Mouse (Mus musculus) adrenal gland, postnatal 25 days (tissue): Measurements from ENCODE around the gene Scamp1. TPM values are rescaled to one million over a fixed set of nuclear protein-coding genes. Genes with fewer than 3 reads are reported as not detected.
A peak's percentile ranks its signal among the peaks of the same experiment; 100 is the strongest.

ENCODE experiments used
- DNase-seq: peaks from one replicate; pipeline ENCODE4 v3.0.0; 2021; ENCODE audit warnings: mixed read lengths
- total RNA-seq: library from RNA; stranded (reverse); gene quantifications from 2 replicates; pipeline ENCODE4 v1.2.3, GENCODE M21; 2021

Gene Scamp1
- total RNA-seq, 1 experiment from 2014 or later = 58.7 TPM

DNA sequence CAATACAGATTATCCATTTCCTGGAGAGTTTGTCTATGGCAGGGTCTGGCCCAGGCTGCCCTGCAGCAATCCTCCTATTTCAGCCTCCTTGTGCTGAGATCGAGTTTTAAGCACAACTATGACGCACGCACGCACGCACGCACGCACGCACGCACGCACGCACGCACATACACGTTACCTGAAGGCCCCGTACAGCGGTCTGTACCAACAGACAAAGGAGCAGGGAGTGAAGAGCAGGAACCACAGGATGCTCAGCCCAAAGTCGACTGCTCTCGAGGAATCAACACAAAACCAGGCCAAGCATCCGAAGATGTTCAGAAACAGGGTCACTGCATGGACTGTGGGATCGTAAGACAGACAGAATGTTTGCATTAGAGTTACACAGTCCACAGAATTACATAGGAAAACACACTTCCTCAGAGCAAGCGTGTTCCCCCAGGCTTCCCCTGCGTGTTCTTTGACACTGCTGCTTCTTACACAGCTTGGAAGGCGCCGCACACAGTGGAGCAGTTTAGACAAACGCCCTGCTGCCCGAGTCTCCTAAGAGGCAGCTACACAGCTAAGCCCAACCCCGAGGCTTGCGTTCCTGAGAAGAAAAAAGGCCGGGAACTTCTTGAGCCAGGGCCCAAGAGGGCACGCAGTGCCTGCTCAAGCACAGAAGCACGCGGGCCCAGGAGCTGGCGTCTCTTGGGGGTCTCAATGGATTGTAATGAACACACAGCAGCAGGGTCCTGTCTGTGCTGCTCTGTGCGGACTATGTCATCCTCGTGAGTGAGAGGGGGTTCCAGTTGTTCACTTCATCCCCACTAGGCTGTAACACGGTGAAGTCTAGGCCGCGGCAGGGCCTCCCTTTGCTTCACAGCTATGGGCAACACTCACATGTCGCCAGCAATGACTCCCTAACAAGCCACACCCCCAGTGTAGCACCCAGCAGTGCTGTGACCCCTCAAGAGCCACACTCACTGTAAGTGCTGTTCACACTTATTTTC, 60.6 kb downstream of the Scamp1 start:
- no peak for DNase-seq

DNA sequence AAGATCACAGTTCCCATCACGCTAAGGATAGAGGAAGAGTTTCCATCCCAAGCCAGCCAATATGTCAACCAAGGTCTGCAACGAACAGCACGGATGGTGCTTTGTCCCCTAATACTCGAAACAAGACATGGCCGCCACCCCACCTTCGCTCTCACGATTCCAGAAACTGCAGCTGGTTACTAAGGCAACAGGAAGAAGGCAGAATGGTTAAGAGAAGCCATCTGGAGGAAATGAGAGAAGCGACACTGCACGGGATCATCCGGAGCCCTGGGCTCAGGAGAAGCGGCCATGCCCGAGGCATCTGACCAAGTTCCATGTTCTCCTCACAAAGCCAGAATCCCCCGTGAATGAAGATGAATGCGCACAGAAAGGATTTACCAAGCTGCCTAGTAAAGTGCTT, 62.0 kb downstream of the Scamp1 start:
- DNase-seq = no peak

GRCm38 (mm10) chr13:94212716-94213115, 72.9 kb downstream of the Scamp1 start:
- no peak for DNase-seq

DNA sequence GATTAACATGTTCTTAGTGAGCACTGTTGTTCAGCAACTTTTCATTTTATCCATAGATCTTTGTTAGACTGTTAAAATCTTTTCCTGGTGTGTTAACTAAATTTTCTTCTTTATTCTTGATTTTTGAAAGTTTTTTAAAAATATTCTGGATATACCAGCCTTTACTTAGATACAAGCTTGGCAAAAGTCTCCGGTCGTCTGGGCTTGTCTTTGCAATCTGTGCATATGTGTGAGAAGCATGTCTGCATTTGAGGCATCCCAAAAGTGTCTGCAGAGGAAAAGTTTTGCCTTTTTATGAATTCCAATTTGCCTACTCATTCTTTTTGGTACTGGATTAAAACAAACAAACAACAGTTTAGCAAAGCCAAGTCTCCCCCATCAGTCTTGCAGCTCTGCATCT, 73.5 kb downstream of the Scamp1 start:
- DNase-seq = no peak

DNA sequence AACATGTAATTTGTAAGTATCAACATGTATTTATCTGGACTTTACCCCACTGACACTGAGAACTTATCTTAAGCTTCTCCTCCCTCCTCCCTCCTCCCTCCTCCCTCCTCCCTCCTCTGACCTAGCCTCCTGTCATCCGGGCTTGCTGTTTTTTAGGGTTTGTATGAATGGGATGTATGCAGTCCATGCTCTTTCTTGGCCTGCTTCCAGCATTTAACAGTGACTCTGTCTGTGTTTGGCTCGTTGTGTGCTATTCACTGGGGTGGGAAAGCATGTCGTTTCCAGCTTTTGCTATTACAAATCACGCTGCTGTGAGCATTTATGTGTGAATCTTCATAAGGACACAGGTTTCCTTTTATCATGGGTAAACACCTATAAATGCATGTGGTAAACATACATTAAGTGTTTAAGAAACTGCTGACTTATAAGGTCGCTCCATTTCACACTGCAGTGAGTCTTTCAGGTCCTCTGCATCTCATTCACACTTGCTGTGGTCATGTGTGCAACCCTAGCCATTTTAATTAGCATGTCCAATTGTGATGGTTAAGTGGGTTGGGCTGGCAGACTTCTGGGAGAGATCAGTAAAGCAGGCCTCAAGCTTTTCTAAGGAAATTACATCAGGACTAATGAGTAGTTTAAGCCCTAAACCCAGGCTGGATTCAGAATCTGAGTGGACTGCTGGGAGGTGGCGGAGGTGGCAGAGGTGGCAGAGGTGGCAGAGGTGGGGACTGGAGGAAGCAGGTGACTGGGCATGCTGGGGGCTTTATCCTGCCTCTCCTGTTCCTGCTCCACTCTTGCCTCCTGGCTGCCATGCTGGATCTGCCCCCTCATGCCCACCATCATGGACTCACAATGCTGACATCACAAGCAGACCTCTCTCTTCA, 74.2 kb downstream of the Scamp1 start:
- DNase-seq = no peak

DNA sequence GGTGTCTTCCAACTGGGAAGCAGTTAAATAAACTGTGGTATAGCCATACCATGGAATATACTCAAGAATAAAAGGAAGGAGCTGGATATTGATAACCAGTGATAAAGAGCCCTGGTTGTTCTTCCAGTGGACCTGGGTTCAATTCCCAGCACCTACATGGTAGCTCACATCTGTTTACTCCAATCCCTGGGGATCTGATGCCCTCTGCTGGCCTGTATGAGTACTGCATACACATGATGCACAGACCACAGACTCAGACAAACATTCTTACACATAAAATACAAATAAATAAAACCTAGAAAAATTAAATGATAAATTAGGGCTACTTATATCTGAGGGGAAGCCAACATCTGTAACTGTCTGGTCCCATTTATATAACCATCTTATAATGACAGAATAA, 76.8 kb downstream of the Scamp1 start:
- no peak for DNase-seq

- no peak for DNase-seq
These were observed 77.7 kb downstream of the Scamp1 start for GRCm38 (mm10) chr13:94207973-94208372.

DNA sequence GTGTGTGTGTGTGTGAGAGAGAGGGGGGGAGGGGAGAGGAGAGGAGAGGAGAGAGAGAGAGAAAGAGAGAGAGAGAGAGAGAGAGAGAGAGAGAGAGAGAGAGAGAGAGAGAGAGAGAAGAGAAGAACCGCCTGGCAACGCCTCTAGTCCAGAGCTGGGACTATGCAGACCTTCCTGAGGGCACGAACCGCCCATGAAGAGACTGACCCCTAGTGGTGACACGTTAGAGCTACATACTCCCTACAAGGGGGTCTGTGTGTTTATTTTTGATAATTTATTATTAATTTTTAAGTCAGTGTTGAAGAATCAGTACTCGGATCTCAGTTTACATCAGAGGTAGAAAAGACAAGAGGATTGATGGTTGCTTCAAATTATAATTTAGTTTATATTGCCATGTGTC, 80.4 kb downstream of the Scamp1 start:
- DNase-seq = peak; percentile 46

- DNase-seq = no peak
These were observed 85.8 kb downstream of the Scamp1 start for GRCm38 (mm10) chr13:94199829-94200228.

DNA sequence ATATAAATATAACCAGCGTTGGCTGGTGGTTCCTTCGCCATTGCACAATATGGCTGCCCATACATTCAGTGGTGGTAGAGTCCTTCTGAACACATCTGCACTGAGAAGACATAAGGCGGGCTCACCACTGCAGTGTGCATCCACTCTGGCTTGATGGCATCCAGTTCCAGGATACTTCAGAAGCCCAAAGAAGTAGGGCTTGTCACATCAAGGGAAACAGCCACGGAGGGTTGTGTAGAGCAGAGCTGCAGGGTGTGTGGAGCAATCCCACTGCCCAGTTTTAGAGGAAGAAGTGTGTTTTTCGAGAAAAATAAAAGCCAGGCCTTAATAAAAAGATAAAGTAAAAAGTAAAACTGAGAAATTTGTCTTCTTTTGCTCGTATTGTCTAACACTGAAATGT, 87.0 kb downstream of the Scamp1 start:
- DNase-seq = no peak

DNA sequence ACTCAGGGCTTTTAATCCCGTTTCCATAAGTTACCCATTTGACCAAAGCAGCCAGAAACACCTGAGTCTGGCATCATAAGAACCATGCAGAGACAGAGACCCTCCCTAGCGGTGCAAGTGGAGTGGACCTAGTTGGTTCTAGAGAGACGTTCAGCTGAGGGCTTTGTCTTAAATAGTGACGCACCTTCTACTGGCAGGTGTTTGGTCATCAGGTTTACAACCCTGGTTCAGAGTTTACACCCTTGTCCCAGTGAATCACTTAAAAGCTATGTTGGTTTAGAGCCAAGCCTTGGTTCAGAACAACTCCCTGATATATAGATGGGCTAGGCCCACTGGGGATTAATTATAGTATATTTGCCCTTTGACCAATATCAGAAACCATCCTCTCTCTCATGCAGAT, 92.4 kb downstream of the Scamp1 start:
- no peak for DNase-seq

DNA sequence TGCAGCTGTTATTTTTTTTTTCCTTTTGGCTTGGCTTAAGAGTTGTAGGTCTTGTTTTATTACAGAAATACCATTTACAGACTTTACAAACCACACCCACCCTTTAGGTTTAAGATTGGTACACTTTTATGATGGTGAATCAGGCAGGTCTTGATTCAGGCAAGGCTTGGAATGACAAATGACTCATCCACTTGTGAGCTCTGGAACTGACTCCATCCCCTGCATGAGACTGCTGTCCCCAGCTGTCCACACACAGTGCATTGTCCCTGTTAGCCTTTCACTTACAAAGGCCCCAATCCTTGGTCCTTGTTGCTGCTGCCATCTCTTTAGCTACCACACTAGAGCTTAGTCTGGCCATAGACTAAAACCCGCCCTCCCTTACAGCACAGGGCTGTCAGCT, 95.3 kb downstream of the Scamp1 start:
- DNase-seq = no peak

GRCm38 (mm10) chr13:94188200-94189086, 97.2 kb downstream of the Scamp1 start:
- no peak for DNase-seq

- no peak for DNase-seq
These were observed 100.0 kb downstream of the Scamp1 start for GRCm38 (mm10) chr13:94185631-94186030.

GRCm38 (mm10) chr13:94184726-94185456, 100.8 kb downstream of the Scamp1 start:
- DNase-seq = no peak

DNA sequence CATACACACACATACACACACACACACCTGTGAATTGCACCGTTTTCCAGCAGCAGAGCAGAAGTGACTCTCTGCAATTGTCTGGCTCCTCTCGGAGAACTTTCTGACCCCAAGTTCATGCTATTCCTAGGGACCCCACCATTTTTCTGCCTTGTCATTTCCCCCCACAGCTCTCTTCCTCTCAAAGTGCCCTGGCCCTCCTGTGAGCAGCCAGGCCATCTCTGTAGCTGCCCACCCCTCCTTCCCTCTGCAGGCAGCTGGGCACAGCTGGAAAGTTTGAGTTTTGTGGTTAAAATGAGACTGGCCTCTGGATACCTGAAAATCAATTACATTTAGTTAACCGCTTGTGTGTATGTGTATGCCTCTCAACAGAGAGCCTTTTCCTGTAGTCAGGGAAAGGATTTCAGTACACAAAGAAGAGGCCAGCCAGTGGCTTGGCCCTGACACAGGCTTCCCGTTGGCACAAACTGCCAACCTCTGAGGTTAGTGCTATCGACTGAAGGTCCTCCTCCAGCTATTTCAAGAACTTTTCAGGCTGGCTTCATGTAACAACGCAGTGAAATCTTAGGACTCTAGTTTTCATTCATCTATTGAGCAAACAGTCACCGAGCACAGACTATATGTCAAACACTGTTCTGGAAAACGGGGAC, 102.2 kb downstream of the Scamp1 start:
- DNase-seq = no peak

DNA sequence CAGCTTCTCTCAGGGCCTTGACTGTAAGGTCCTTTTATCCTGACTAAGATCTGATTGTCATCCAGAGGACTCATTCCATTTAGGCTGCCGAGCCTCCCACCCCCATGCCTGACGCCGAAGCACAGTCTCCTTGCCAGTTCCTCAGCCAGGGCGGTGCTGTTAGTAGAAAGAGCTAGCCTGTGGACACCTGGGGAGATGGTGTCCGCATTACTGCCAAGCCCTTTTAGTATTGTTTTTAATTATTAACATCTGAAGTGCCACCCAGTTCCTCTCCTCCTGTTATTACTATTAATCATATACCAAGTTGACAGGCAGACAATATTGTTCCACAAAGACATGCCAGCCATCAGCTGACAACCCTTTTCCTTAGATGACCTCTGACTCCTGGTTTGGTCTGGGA, 103.6 kb downstream of the Scamp1 start:
- no peak for DNase-seq

- no peak for DNase-seq
These were observed 104.9 kb downstream of the Scamp1 start for GRCm38 (mm10) chr13:94180477-94181420.

- DNase-seq = peak; percentile 39
These were observed 107.1 kb downstream of the Scamp1 start for GRCm38 (mm10) chr13:94178401-94179040.
